Mouse (Mus musculus) lung, embryonic 14.5 days (tissue): ENCODE measurements around the gene Lmo4. TPM values are rescaled to one million over a fixed set of nuclear protein-coding genes. Genes with fewer than 3 reads are reported as not detected.

ENCODE experiments used
- ATAC-seq: fragments of 200-750 bp; cut with Nextera tagmentation; 2 replicates; pipeline ENCODE4 v1.8.0; 2017; ENCODE audit warnings: mild to moderate bottlenecking, moderate TSS enrichment, moderate library complexity; ENCODE audit not compliant: insufficient read depth
- DNase-seq: peaks from one replicate; pipeline ENCODE4 v3.0.0-alpha.2; 2015
- H3K27ac ChIP-seq: fragments of 300-500 bp; sonication (generic); 2 replicates; pipeline ENCODE4 v1.5.1; 2014; ENCODE audit warnings: low read depth, mild to moderate bottlenecking, moderate library complexity
- H3K27me3 ChIP-seq: fragments of 300-500 bp; sonication (generic); 2 replicates; pipeline ENCODE4 v1.6.1; 2014; ENCODE audit warnings: low read length, control low read depth; ENCODE audit not compliant: insufficient read depth
- H3K36me3 ChIP-seq: fragments of 300-500 bp; sonication (generic); 2 replicates; pipeline ENCODE4 v1.6.1; 2014; ENCODE audit warnings: control low read depth; ENCODE audit not compliant: insufficient read depth
- H3K4me1 ChIP-seq: fragments of 300-500 bp; sonication (generic); 2 replicates; pipeline ENCODE4 v1.6.1; 2014; ENCODE audit warnings: antibody characterized with exemption, control low read depth; ENCODE audit not compliant: insufficient read depth
- H3K4me2 ChIP-seq: fragments of 300-500 bp; sonication (generic); 2 replicates; pipeline ENCODE4 v1.6.1; 2014; ENCODE audit warnings: mild to moderate bottlenecking
- H3K4me3 ChIP-seq: fragments of 300-500 bp; sonication (generic); 2 replicates; pipeline ENCODE4 v1.5.1; 2014; ENCODE audit warnings: low read depth, low read length
- H3K9ac ChIP-seq: fragments of 300-500 bp; sonication (generic); 2 replicates; pipeline ENCODE4 v1.6.1; 2014
- H3K9me3 ChIP-seq: fragments of 300-500 bp; sonication (generic); 2 replicates; pipeline ENCODE4 v1.6.1; 2016; ENCODE audit warnings: low read depth, low read length, control low read depth
- CTCF ChIP-seq: IDR thresholded peaks from 2 replicates; pipeline ENCODE4 v1.5.1; 2016; ENCODE audit warnings: antibody characterized with exemption, low read depth
- WGBS: fragments of 180-500 bp; shearing (Covaris S2); extraction: QIAGEN DNeasy Blood & Tissue Kit; methylation state at CpG from one replicate; pipeline ENCODE4 v1.1.7; 2014; 5-methylcytosine and 5-hydroxymethylcytosine counted together
- polyA plus RNA-seq: library from polyadenylated mRNA; unstranded; fragments of >200 nt; fragmentation: Nextera tagmentation; extraction: Ambion mirVana; gene quantifications from 2 replicates; pipeline ENCODE4 v1.2.1, GENCODE M21; 2014

The Lmo4 gene
- polyA plus RNA-seq, 1 experiment from 2014 or later: 48.1 TPM

DNA sequence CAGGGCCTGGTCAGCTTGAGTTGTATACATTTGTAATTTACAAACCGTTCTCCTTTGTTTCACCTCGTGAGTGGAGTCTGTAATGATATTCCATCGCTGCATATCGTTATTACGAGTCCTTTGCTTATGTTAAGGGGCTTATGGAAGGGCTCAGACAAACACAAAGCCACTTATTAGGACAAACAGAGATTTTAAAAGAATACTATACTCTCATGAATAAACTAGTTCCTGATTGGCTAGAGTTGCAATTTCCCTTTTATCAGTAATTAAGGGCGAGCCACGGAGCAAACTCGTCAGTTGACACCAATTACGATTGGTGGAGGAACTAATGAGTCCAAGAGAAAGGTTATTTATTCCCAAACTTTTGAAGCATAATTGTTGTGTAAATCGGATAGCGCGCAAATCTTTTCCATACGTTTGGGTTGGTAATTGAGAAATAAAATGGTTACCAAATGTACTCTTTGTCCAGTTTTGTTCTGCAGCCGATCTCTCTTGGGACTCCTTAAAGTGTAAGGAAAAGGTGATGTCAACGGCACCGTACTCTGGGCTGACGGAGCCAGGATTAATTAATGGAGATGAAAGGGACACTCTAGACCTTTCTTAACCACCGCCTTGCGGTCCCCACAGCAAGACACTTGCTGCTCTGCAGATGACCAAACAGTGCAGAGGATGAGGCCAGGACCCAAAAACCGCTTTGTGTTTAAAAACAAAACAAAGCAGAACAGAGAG is 18.5 kb upstream of the Lmo4 start:
- ATAC-seq (no peak), DNase-seq (no peak)
- Histone ChIP-seq H3K27me3 (no peaks in the 10 kb centered on the region), H3K4me1 (no peaks in the 10 kb centered on the region), H3K9ac (no peak overlapping the region), H3K4me2 (no peak overlapping the region), H3K4me3 (no peak overlapping the region), H3K36me3 (no peaks in the 10 kb centered on the region), H3K27ac (no peak overlapping the region), H3K9me3 (no peaks in the 10 kb centered on the region)
- TF ChIP-seq CTCF: no peak
- 73% methylated on average over 20 of the region's 20 CpGs for WGBS

DNA sequence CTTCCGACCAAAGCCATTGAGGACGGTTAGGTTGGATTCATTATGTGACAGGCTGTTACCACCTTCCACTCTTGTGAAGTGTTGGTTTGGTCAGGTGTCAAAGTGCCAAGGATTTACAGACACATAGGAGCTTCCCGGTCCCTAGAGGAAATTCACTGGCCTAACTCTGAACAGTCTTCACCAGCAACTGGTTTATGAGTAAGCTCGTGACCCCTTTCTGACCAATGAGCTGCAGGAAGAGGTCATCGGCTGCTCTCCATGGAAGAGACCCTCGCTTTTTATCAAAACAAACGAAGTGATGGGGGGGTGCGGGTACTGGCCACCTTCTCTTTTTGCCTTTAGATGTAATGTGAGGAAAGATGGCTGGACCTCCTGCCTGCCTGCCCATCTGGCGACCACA is 17.4 kb upstream of the Lmo4 start:
- no peak overlapping the region for H3K4me2 ChIP-seq
- no peak for ATAC-seq
- no peaks in the 10 kb centered on the region for H3K4me1 ChIP-seq
- DNase-seq: no peak
- TF ChIP-seq CTCF: no peak
- no peak overlapping the region for H3K9ac ChIP-seq
- no peaks in the 10 kb centered on the region for H3K27me3 ChIP-seq
- WGBS: 40% methylated on average over 9 of the region's 9 CpGs
- H3K27ac ChIP-seq: no peak overlapping the region
- H3K36me3 ChIP-seq: no peaks in the 10 kb centered on the region
- H3K4me3 ChIP-seq: no peak overlapping the region
- H3K9me3 ChIP-seq: no peaks in the 10 kb centered on the region

DNA sequence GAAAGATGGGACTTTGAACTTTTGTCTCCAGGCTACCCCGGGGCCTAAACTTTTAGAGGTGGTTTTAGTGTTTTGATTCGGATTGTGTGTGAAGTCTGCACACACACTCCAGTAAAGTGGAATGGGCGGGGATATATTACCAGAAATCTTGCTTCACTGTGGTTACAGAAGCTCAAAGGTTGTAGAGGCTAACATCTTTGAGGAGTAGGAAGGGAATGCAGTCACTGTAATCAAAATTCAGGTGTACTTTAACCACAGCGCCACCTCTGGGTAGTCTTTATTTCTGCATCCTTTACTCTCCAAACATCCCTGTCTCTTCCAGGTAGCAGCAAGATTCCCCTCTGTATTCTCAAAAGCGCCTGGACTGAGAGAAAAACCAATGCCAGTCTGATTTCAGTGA is 2.5 kb upstream of the Lmo4 start:
- H3K4me3 ChIP-seq: no peak overlapping the region
- no peak overlapping the region for H3K9ac ChIP-seq
- no peak for ATAC-seq
- no peaks in the 10 kb centered on the region for H3K36me3 ChIP-seq
- H3K4me2 ChIP-seq: no peak overlapping the region
- H3K27ac ChIP-seq: no peak overlapping the region
- H3K9me3 ChIP-seq: no peaks in the 10 kb centered on the region
- peak; percentile 71 for TF ChIP-seq CTCF
- peak; percentile 76 for DNase-seq
- H3K27me3 ChIP-seq: no peaks in the 10 kb centered on the region
- H3K4me1 ChIP-seq: no peaks in the 10 kb centered on the region
- WGBS: 37% methylated on average over 5 of the region's 5 CpGs

DNA sequence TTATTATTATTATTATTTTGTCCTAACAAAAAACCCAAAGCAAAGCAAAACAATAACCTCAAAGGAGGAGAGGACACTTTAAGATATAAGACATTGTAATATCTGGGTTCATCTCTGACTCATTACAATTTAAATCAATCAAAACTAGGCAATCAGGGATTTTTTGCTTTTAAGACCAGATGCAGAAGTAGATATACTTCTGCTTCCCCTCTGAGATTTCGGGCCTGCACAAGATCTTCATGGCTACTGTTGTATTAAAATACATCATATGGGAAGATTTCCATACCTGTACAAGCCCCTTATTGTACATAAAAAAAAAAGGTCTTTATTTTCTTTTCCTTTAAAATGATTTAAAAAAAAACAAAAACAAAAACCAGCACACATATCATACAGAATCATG is 1.9 kb upstream of the Lmo4 start:
- Histone ChIP-seq H3K9me3 (no peaks in the 10 kb centered on the region), H3K4me2 (no peak overlapping the region), H3K27ac (no peak overlapping the region), H3K27me3 (no peaks in the 10 kb centered on the region), H3K9ac (no peak overlapping the region), H3K4me1 (no peaks in the 10 kb centered on the region), H3K4me3 (no peak overlapping the region), H3K36me3 (no peaks in the 10 kb centered on the region)
- DNase-seq: no peak
- ATAC-seq: no peak
- TF ChIP-seq CTCF: no peak
- WGBS: 90% methylated on average over 1 of the region's 1 CpGs

DNA sequence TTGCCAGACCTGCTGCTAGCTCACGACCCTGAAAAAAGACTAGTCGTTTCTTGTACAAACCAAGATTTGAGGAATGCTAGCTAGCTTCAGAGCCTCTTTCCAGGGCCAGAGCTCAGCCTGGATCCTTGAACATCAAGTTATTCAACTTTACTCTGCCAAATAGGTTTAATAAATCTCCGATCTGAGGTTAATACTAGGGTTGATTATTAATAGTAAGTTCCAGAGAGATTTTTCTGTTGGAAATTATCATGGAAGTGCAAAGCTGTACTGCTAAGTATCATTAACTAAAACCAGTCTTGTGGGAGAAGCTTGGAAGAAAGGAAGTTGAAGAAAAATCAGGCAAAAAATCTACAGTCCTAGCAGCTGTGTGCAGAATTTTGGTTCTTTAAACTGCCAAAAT is 1.2 kb upstream of the Lmo4 start:
- ATAC-seq: no peak
- Histone ChIP-seq H3K4me2 (peak overlapping the region; percentile 96), H3K27me3 (no peaks in the 10 kb centered on the region), H3K9me3 (no peaks in the 10 kb centered on the region), H3K27ac (peak overlapping the region; percentile 99), H3K4me3 (peak overlapping the region; percentile 68), H3K4me1 (0 out of 2 replicates have a peak, but pooled peaks cover 4% of the 10 kb centered on the region), H3K36me3 (peaks cover 4% of the 10 kb centered on the region; the same call in 1 of the 2 replicates), H3K9ac (peak overlapping the region; percentile 96)
- no peak for TF ChIP-seq CTCF
- WGBS: 18% methylated on average over 3 of the region's 3 CpGs
- no peak for DNase-seq

DNA sequence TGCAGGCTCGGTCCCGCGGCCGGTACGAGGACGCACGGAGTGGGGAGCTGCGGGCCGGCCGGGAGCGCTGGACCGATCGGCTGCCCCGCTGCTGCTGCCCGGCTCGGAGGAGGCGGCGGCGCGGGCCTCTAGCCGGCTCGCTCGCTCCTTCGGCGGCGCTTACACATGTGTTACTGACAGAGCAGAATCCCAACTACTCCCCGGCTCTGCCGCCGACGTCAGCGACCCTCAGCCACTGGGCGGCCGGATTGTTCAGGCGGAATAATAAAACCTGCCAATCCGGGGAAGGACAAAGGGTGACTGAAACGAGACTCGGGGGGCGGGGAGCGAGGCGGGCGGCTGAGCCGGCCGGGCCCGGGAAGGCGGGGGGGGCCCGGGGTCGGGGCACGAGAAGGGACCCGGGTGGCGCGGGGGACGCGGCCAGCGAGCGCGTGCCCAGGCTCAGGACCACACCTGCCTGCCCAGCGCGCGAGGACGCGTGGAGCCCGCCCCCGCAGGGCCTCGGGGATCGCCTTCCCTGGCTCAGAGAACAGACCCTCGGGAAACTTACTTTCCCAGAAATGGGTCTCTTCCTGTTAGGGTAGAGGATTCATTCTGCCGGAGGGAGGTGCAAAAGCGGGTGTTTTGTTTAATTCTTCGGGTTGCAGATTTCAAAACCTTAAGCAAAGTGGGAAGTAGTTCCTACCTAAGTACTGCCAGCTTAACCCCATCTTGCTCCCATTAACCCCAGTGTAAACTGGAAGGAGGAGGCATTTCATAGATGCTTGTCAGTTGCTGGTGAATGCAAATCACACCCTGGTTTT is 532 bp upstream of the Lmo4 start:
- DNase-seq: peak; percentile 97
- under 1% methylated on average over 63 of the region's 69 CpGs for WGBS
- ATAC-seq: peak; percentile 93
- H3K36me3 ChIP-seq: peaks cover 10% of the 10 kb centered on the region; the same call in 1 of the 2 replicates
- no peaks in the 10 kb centered on the region for H3K9me3 ChIP-seq
- H3K9ac ChIP-seq: peak overlapping the region; percentile 96
- peak overlapping the region; percentile 96 for H3K4me2 ChIP-seq
- TF ChIP-seq CTCF: no peak
- H3K27ac ChIP-seq: peak overlapping the region; percentile 99
- H3K27me3 ChIP-seq: no peaks in the 10 kb centered on the region
- H3K4me1 ChIP-seq: 0 out of 2 replicates have a peak, but pooled peaks cover 4% of the 10 kb centered on the region
- H3K4me3 ChIP-seq: peak overlapping the region; percentile 68

DNA sequence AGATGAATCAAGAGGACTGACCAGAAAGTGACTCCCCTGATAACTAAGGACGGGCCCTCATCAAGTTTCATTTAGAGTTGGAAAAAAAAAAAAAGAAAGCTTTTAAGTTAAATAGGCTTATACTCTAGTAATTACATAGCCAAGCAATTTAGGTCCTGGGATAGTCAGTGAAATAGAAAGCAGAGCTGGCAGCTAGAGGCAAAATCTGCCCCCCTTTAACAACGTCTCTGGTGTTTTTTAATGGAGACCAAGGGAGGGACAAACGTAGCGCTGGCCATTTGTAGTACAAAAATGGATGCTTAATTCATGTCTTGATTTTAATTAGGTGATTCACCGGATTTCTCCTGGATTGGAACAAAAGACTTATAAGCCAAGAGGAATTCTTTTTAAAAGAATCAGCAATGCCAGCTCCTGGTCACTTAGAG is 1.0 kb downstream of the Lmo4 start:
- Histone ChIP-seq H3K27ac (peak overlapping the region; percentile 99), H3K36me3 (peaks cover 15% of the 10 kb centered on the region; the same call in 1 of the 2 replicates), H3K4me2 (peak overlapping the region; percentile 96), H3K4me1 (0 out of 2 replicates have a peak, but pooled peaks cover 4% of the 10 kb centered on the region), H3K9ac (peak overlapping the region; percentile 96), H3K27me3 (no peaks in the 10 kb centered on the region), H3K4me3 (peak overlapping the region; percentile 68), H3K9me3 (no peaks in the 10 kb centered on the region)
- ATAC-seq (no peak), DNase-seq (peak; percentile 65)
- WGBS: 1% methylated on average over 5 of the region's 5 CpGs
- no peak for TF ChIP-seq CTCF
